Mouse (Mus musculus) heart, postnatal 0 days (tissue): ENCODE data around the gene 1190005I06Rik. TPM values are rescaled to one million over a fixed set of nuclear protein-coding genes. Genes with fewer than 3 reads are reported as not detected.

ENCODE experiments used
- ATAC-seq: fragments of 200-750 bp; cut with Nextera tagmentation; 2 replicates; pipeline ENCODE4 v1.8.0; 2017; ENCODE audit warnings: low read depth, moderate number of reproducible peaks, moderate library complexity; ENCODE audit not compliant: insufficient read depth
- DNase-seq: peaks from one replicate; pipeline ENCODE4 v3.0.0-alpha.2; 2016; ENCODE audit warnings: low spot score
- H3K27ac ChIP-seq: fragments of 300-500 bp; sonication (generic); 2 replicates; pipeline ENCODE4 v1.5.1; 2014; ENCODE audit warnings: low read depth, mild to moderate bottlenecking
- H3K27me3 ChIP-seq: fragments of 300-500 bp; sonication (generic); 2 replicates; pipeline ENCODE4 v1.6.1; 2014; ENCODE audit warnings: low read length, mixed read lengths; ENCODE audit not compliant: control insufficient read depth, insufficient read depth
- H3K36me3 ChIP-seq: fragments of 300-500 bp; sonication (generic); replicated peaks from 2 replicates; pipeline ENCODE4 v1.6.1; 2014; ENCODE audit warnings: low read length, mixed read lengths; ENCODE audit not compliant: control insufficient read depth, insufficient read depth
- H3K4me1 ChIP-seq: fragments of 300-500 bp; sonication (generic); 2 replicates; pipeline ENCODE4 v1.6.1; 2014; ENCODE audit warnings: antibody characterized with exemption; ENCODE audit not compliant: control insufficient read depth, insufficient read depth
- H3K4me2 ChIP-seq: fragments of 300-500 bp; sonication (generic); 2 replicates; pipeline ENCODE4 v1.6.1; 2014; ENCODE audit warnings: low read depth, mild to moderate bottlenecking, low read length, moderate library complexity
- H3K4me3 ChIP-seq: fragments of 300-500 bp; sonication (generic); 2 replicates; pipeline ENCODE4 v1.5.1; 2014; ENCODE audit warnings: low read depth, low read length
- H3K9ac ChIP-seq: fragments of 300-500 bp; sonication (generic); replicated peaks from 2 replicates; pipeline ENCODE4 v1.6.1; 2014; ENCODE audit warnings: low read depth, low read length, mixed read lengths
- H3K9me3 ChIP-seq: fragments of 300-500 bp; sonication (generic); replicated peaks from 2 replicates; pipeline ENCODE4 v1.6.1; 2016; ENCODE audit warnings: low read length; ENCODE audit not compliant: control insufficient read depth
- CTCF ChIP-seq: IDR thresholded peaks from 2 replicates; pipeline ENCODE4 v1.5.1; 2016; ENCODE audit warnings: antibody characterized with exemption, control low read depth, low read depth
- EP300 ChIP-seq: IDR thresholded peaks from 2 replicates; pipeline ENCODE4 v1.6.1; 2016; ENCODE audit warnings: antibody characterized with exemption, low read depth
- WGBS: fragments of 180-500 bp; shearing (Covaris S2); extraction: QIAGEN DNeasy Blood & Tissue Kit; methylation state at CpG from one replicate; pipeline ENCODE4 v1.1.7; 2014; 5-methylcytosine and 5-hydroxymethylcytosine counted together
- polyA plus RNA-seq: library from polyadenylated mRNA; unstranded; fragments of >200 nt; fragmentation: Nextera tagmentation; extraction: Ambion mirVana; gene quantifications from 2 replicates; pipeline ENCODE4 v1.2.1, GENCODE M21; 2015
- total RNA-seq: library from RNA; depleted of rRNA; stranded (reverse); fragments of >200 nt; gene quantifications from 2 replicates; pipeline ENCODE4 v1.2.3, GENCODE M21; 2014; ENCODE audit warnings: low replicate concordance

1190005I06Rik gene
- total and polyA plus RNA-seq, 2 experiments from 2014 or later, result 0.80 to 9.3 TPM

- Histone ChIP-seq H3K4me3 (no peak overlapping the region), H3K36me3 (no peaks in the 10 kb centered on the region), H3K4me1 (peaks cover 12% of the 10 kb centered on the region; the same call in 1 of the 2 replicates), H3K27me3 (no peaks in the 10 kb centered on the region), H3K4me2 (no peak overlapping the region), H3K27ac (peak overlapping the region; percentile 73), H3K9me3 (no peaks in the 10 kb centered on the region), H3K9ac (no peak overlapping the region)
- ATAC-seq (peak; percentile 89), DNase-seq (peak; percentile 61)
- no peak for TF ChIP-seq EP300
- WGBS, result 29% methylated on average over 7 of the region's 7 CpGs
These were observed 2.8 kb downstream of the 1190005I06Rik start for GRCm38 (mm10) chr8:120644663-120645062.

GRCm38 (mm10) chr8:120642031-120642662 is 5.3 kb downstream of the 1190005I06Rik start:
- H3K27ac ChIP-seq, result no peak overlapping the region
- ATAC-seq, result no peak
- TF ChIP-seq EP300, result no peak
- 0 out of 2 replicates have a peak, but pooled peaks have one; percentile 1 for TF ChIP-seq CTCF
- 76% methylated on average over 10 of the region's 10 CpGs for WGBS
- peaks cover 12% of the 10 kb centered on the region; the same call in 1 of the 2 replicates for H3K4me1 ChIP-seq
- no peak overlapping the region for H3K9ac ChIP-seq
- H3K4me2 ChIP-seq, result no peak overlapping the region
- no peaks in the 10 kb centered on the region for H3K27me3 ChIP-seq
- H3K9me3 ChIP-seq, result no peaks in the 10 kb centered on the region
- DNase-seq, result no peak
- no peak overlapping the region for H3K4me3 ChIP-seq
- no peaks in the 10 kb centered on the region for H3K36me3 ChIP-seq

- Histone ChIP-seq H3K4me3 (no peak overlapping the region), H3K9ac (no peak overlapping the region), H3K4me2 (no peak overlapping the region), H3K9me3 (no peaks in the 10 kb centered on the region), H3K36me3 (no peaks in the 10 kb centered on the region), H3K4me1 (peaks cover 12% of the 10 kb centered on the region; the same call in 1 of the 2 replicates), H3K27ac (no peak overlapping the region), H3K27me3 (no peaks in the 10 kb centered on the region; the same call in 1 of the 2 replicates)
- no peak for DNase-seq
- no peak for ATAC-seq
- TF ChIP-seq CTCF (no peak), EP300 (no peak)
- 20% methylated on average over 8 of the region's 8 CpGs for WGBS
These were observed 6.2 kb downstream of the 1190005I06Rik start for GRCm38 (mm10) chr8:120641245-120641644.

- Histone ChIP-seq H3K36me3 (no peaks in the 10 kb centered on the region), H3K27ac (no peak overlapping the region), H3K27me3 (peaks cover 2% of the 10 kb centered on the region; the same call in 1 of the 2 replicates), H3K4me1 (peaks cover 8% of the 10 kb centered on the region; the same call in 1 of the 2 replicates), H3K9ac (peak overlapping the region; percentile 55), H3K9me3 (no peaks in the 10 kb centered on the region), H3K4me2 (peak overlapping the region; percentile 94), H3K4me3 (peak overlapping the region; percentile 59)
- WGBS, result under 1% methylated on average over 28 of the region's 42 CpGs
- ATAC-seq, result peak; percentile 78
- TF ChIP-seq EP300 (no peak), CTCF (no peak)
- peak; percentile 33 for DNase-seq
These were observed 13.0 kb downstream of the 1190005I06Rik start for GRCm38 (mm10) chr8:120634329-120634839.

GRCm38 (mm10) chr8:120633665-120634271 is 13.7 kb downstream of the 1190005I06Rik start:
- H3K9ac ChIP-seq, result peak overlapping the region; percentile 55
- peak overlapping the region; percentile 59 for H3K4me3 ChIP-seq
- H3K4me2 ChIP-seq, result peak overlapping the region; percentile 94
- DNase-seq (no peak), ATAC-seq (no peak)
- no peak for TF ChIP-seq EP300
- TF ChIP-seq CTCF, result no peak
- no peaks in the 10 kb centered on the region for H3K9me3 ChIP-seq
- no peaks in the 10 kb centered on the region for H3K36me3 ChIP-seq
- peaks cover 8% of the 10 kb centered on the region; the same call in 1 of the 2 replicates for H3K4me1 ChIP-seq
- WGBS, result 2% methylated on average over 42 of the region's 44 CpGs
- no peak overlapping the region for H3K27ac ChIP-seq
- peaks cover 2% of the 10 kb centered on the region; the same call in 1 of the 2 replicates for H3K27me3 ChIP-seq
